Mouse (Mus musculus) megakaryocyte progenitor cell, adult 5-6 weeks (primary cell): ENCODE data around the gene 5330417H12Rik. TPM values are rescaled to one million over a fixed set of nuclear protein-coding genes. Genes with fewer than 3 reads are reported as not detected.

Experiments
- total RNA-seq, 2 experiments: library from RNA; stranded (forward) in 1 of 2; stranded (reverse) in 1 of 2; fragments of 157-497, 149-512 nt in 1 of 2; fragments of 200-1000 nt in 1 of 2; gene quantifications; 2 replicates each; pipeline versions ENCODE4 v1.2.3 to v1.2.4; 2015 to 2017

The 5330417H12Rik gene
- total RNA-seq, 2 experiments from 2014 or later = not detected

Other genes starting within 250 kb of the 5330417H12Rik start
- not detected in 2 replicates for gene Olfml1, start 57.7 kb downstream of the 5330417H12Rik start, total RNA-seq (2015)
- 0.41 TPM in 1 of 2 replicates, not detected in the other for gene Olfml1, start 57.7 kb downstream of the 5330417H12Rik start, total RNA-seq (2017)
- gene Ppfibp2, start 30.0 kb downstream of the 5330417H12Rik start, total RNA-seq (2015) = 4.8 and 5.0 TPM in 2 replicates
- gene Ppfibp2, start 30.0 kb downstream of the 5330417H12Rik start, total RNA-seq (2017) = 3.3 and 4.7 TPM in 2 replicates
- not detected in 2 replicates for gene Cyb5r2, start 132.9 kb upstream of the 5330417H12Rik start, total RNA-seq (2015)
- gene Cyb5r2, start 132.9 kb upstream of the 5330417H12Rik start, total RNA-seq (2017) = not detected in 2 replicates
- gene Ovch2, start 176.0 kb upstream of the 5330417H12Rik start, total RNA-seq (2015) = not detected in 2 replicates
- gene Ovch2, start 176.0 kb upstream of the 5330417H12Rik start, total RNA-seq (2017) = not detected in 2 replicates
- gene Olfr467, start 187.1 kb upstream of the 5330417H12Rik start, total RNA-seq (2015) = not detected in 2 replicates
- gene Olfr467, start 187.1 kb upstream of the 5330417H12Rik start, total RNA-seq (2017) = not detected in 2 replicates
- not detected in 2 replicates for gene Olfr469, start 200.4 kb upstream of the 5330417H12Rik start, total RNA-seq (2015)
- gene Olfr469, start 200.4 kb upstream of the 5330417H12Rik start, total RNA-seq (2017) = not detected in 2 replicates
- not detected in 2 replicates for gene Olfr470, start 222.3 kb upstream of the 5330417H12Rik start, total RNA-seq (2015)
- not detected in 2 replicates for gene Olfr470, start 222.3 kb upstream of the 5330417H12Rik start, total RNA-seq (2017)